Mouse (Mus musculus): ENCODE measurements around the gene Usp8.

DNA sequence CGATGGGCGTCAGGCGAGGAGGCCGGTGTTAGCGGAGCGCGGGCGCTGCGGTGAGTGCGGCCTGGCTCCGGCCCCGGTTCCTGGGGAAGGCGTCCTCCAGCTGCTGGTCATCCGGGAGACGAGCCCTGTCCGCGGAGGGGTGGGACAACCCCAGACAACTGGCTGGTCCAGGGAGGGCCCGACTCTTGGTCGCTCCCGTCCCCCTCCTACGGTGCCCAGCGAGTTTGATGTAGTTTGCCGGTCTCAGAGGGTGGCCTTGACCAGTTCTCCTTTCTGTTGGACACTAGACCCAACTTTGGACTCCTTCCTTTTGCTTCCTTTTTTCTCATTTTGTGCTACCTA lies 281 bp downstream of the Usp8 start:
- TF ChIP-seq CTCF (IDR thresholded peaks at IDR 0.05; ENCODE audit: low read depth) (no peak), EP300 (IDR thresholded peaks at IDR 0.05; ENCODE audit: low read depth) (no peak)

All from heart, postnatal 0 days (tissue).